In genomic region chr15:86079876-86080275, GRCm38 (mm10) we compare ENCODE assay signal across 12 mouse cellular contexts. TPM values are rescaled to one million over a fixed set of nuclear protein-coding genes. Genes with fewer than 3 reads are reported as not detected.
DNase-seq lines count a peak whose midpoint lies in the region; ATAC-seq and TF ChIP-seq lines count a peak whose summit lies in the region.
"Had no signal": no experiment of that assay in that cellular context is flagged by ENCODE, and none has a peak within 500 bp of the region (broad histone marks: within the 10 kb centered on the region; RNA-seq: fewer than 3 reads in every experiment).

No protein-coding gene starts in this region.

- peaks cover 50% of the 10 kb centered on the region for H3K4me1 ChIP-seq in heart, adult 2 months (ENCODE audit: control insufficient read depth, insufficient read depth, low read length)
- peaks cover 72% of the 10 kb centered on the region for H3K4me1 ChIP-seq in heart, embryonic 16.5 days (ENCODE audit: control insufficient read depth, insufficient read depth, low read length)
- H3K4me1 ChIP-seq in limb, embryonic 15.5 days: peaks cover 54% of the 10 kb centered on the region

- H3K9ac ChIP-seq in heart, adult 2 months (ENCODE audit: low read depth, low read length): no peak overlapping the region; the same call in 1 of the 2 replicates
- no peak overlapping the region for H3K9ac ChIP-seq in heart, embryonic 16.5 days (ENCODE audit: low read length)
- H3K9ac ChIP-seq in limb, embryonic 15.5 days: no peak overlapping the region
- H3K9ac ChIP-seq: lung, embryonic 15.5 days had no signal

- TF ChIP-seq EP300 in heart, adult 2 months (IDR thresholded peaks at IDR 0.05; ENCODE audit: insufficient read depth, low read depth, low read length): no peak

- H3K36me3 ChIP-seq in heart, adult 2 months (ENCODE audit: control insufficient read depth, insufficient read depth, low read length): no peaks in the 10 kb centered on the region
- H3K36me3 ChIP-seq in heart, embryonic 16.5 days (ENCODE audit: control insufficient read depth, insufficient read depth): no peaks in the 10 kb centered on the region
- H3K36me3 ChIP-seq in limb, embryonic 15.5 days: no peaks in the 10 kb centered on the region
- H3K36me3 ChIP-seq: lung, embryonic 15.5 days had no signal

- no peak for TF ChIP-seq POLR2A in heart, adult 2 months (IDR thresholded peaks at IDR 0.05; ENCODE audit: insufficient read depth, low read depth, low read length)

- H3K4me3 ChIP-seq in heart, adult 2 months: no peak overlapping the region
- H3K4me3 ChIP-seq in heart, embryonic 16.5 days (ENCODE audit: low read length): no peak overlapping the region
- no peak overlapping the region for H3K4me3 ChIP-seq in limb, embryonic 15.5 days
- H3K4me3 ChIP-seq: lung, embryonic 15.5 days had no signal

- ATAC-seq in heart, embryonic 16.5 days (replicated peaks; ENCODE audit: extremely low read depth, insufficient read depth, low FRiP score): no peak
- ATAC-seq in limb, embryonic 15.5 days (ENCODE audit: insufficient number of reproducible peaks, low FRiP score, low TSS enrichment, low read depth): no peak
- ATAC-seq: forebrain, embryonic 16.5 days had no signal

- no peak overlapping the region for H3K4me2 ChIP-seq in heart, embryonic 16.5 days (ENCODE audit: low read depth, low read length)
- no peak overlapping the region for H3K4me2 ChIP-seq in limb, embryonic 15.5 days
- H3K4me2 ChIP-seq: lung, embryonic 15.5 days had no signal

- TF ChIP-seq CTCF in heart, adult 2 months (IDR thresholded peaks at IDR 0.05): no peak

- intact Hi-C loops in heart, adult 2 months (cut with DNase I): loop anchor here (1.0 to 2.0 kb wide), 2 partner anchors 21 to 26 kb away; no protein-coding TSS in a partner anchor
- intact Hi-C loops in heart, postnatal 36 days (cut with DNase I): loop anchor here (2.0 kb wide), 1 partner anchor 19 kb away; no protein-coding TSS in a partner anchor

- peaks cover 1% of the 10 kb centered on the region for H3K79me2 ChIP-seq in heart, adult 2 months (replicated peaks; ENCODE audit: control insufficient read depth, insufficient read depth, low read length)

- WGBS in heart, adult 2 months: 38% methylated on average over 4 of the region's 4 CpGs
- WGBS in heart, embryonic 16.5 days: 69% methylated on average over 4 of the region's 4 CpGs
- WGBS in limb, embryonic 15.5 days: 43% methylated on average over 4 of the region's 4 CpGs

- H3K9me3 ChIP-seq in heart, embryonic 16.5 days (replicated peaks; ENCODE audit: control insufficient read depth, low read length): no peaks in the 10 kb centered on the region
- no peaks in the 10 kb centered on the region for H3K9me3 ChIP-seq in limb, embryonic 15.5 days
- H3K9me3 ChIP-seq: G1E; lung, embryonic 15.5 days had no signal

- H3K27ac ChIP-seq in heart, adult 2 months: peak overlapping the region; percentile 72
- H3K27ac ChIP-seq in heart, embryonic 16.5 days (ENCODE audit: low read length): peak overlapping the region; percentile 52; the same call in 1 of the 2 replicates
- 0 out of 2 replicates have a peak overlapping the region, but pooled peaks have one; percentile 17 for H3K27ac ChIP-seq in limb, embryonic 15.5 days
- H3K27ac ChIP-seq: lung, embryonic 15.5 days had no signal

- DNase-seq in heart, adult 2 months: peak; percentile 56 to 71
- no peak for DNase-seq in heart, postnatal 36 days
- DNase-seq in adrenal gland, postnatal 36 days: peak; percentile 44 to 64
- no peak for DNase-seq in layer of hippocampus, postnatal 10 days (ENCODE audit: low spot score in 2 of 2)
- DNase-seq in thymus, postnatal 0 days (ENCODE audit: low spot score): no peak
- no peak for DNase-seq in left cerebral cortex, adult 8-10 months (ENCODE audit: low spot score in 2 of 2)
- DNase-seq: thymus, adult 2 months had no signal

- no peaks in the 10 kb centered on the region for H3K27me3 ChIP-seq in heart, adult 2 months (ENCODE audit: control insufficient read depth, insufficient read depth, low read length)
- no peaks in the 10 kb centered on the region for H3K27me3 ChIP-seq in heart, embryonic 16.5 days (ENCODE audit: control insufficient read depth, insufficient read depth, low read length)
- no peaks in the 10 kb centered on the region for H3K27me3 ChIP-seq in limb, embryonic 15.5 days
- H3K27me3 ChIP-seq: lung, embryonic 15.5 days had no signal

RNA-seq across cellular contexts. Expression of gene Gramd4, which starts 22.4 kb away (rescaled TPM):
- total RNA-seq in heart, adult 2 months (2021): 10 to 100 TPM; 27.6 to 31.5 TPM
- polyA plus RNA-seq in heart, adult 2 months (2012; rRNA removed): 25.3 and 39.8 TPM in 2 replicates
- 10 to 100 TPM; 29.6 to 35.3 TPM for total RNA-seq in heart, postnatal 36 days (2021)
- total RNA-seq in adrenal gland, postnatal 36 days (2021): 10 to 100 TPM; 13.9 to 18.7 TPM
- polyA plus RNA-seq in heart, embryonic 16.5 days (2015; fragmentation: Nextera tagmentation; extraction: Ambion mirVana): 18.7 and 22.2 TPM in 2 replicates
- 15.6 and 22.0 TPM in 2 replicates for polyA plus RNA-seq in limb, embryonic 15.5 days (2015; fragmentation: Nextera tagmentation; extraction: Ambion mirVana)
- 10 to 100 TPM; 35.3 to 40.2 TPM for total RNA-seq in layer of hippocampus, postnatal 10 days (2021)
- polyA plus RNA-seq in thymus, postnatal 0 days (2015; fragmentation: Nextera tagmentation; extraction: Ambion mirVana): 14.8 TPM in 2 replicates
- 10 to 100 TPM; 31.1 to 39.9 (median 34.5) TPM for total RNA-seq in left cerebral cortex, adult 8-10 months (2022)

RNA-seq across cellular contexts. Expression of gene Celsr1, which starts 46.3 kb away (rescaled TPM):
- 1 to 10 TPM; 4.5 to 5.0 TPM for total RNA-seq in heart, adult 2 months (2021)
- 4.3 and 5.2 TPM in 2 replicates for polyA plus RNA-seq in heart, adult 2 months (2012; rRNA removed)
- 1 to 10 TPM; 6.4 to 7.2 TPM for total RNA-seq in heart, postnatal 36 days (2021)
- total RNA-seq in adrenal gland, postnatal 36 days (2021): 1 to 10 TPM; 5.1 to 6.3 TPM
- polyA plus RNA-seq in heart, embryonic 16.5 days (2015; fragmentation: Nextera tagmentation; extraction: Ambion mirVana): 1.7 TPM in 2 replicates
- 2.7 and 3.6 TPM in 2 replicates for polyA plus RNA-seq in limb, embryonic 15.5 days (2015; fragmentation: Nextera tagmentation; extraction: Ambion mirVana)
- total RNA-seq in layer of hippocampus, postnatal 10 days (2021): 1 to 10 TPM; 6.7 to 7.4 TPM
- polyA plus RNA-seq in thymus, postnatal 0 days (2015; fragmentation: Nextera tagmentation; extraction: Ambion mirVana): 2.9 and 3.6 TPM in 2 replicates
- 1 to 10 TPM; 5.5 to 6.9 (median 6.2) TPM for total RNA-seq in left cerebral cortex, adult 8-10 months (2022)

Comparison
In these comparisons a context has a peak if more than half of its experiments do, and no peak if none do; other contexts are left out.
1. DNase-seq: peak in heart, adult 2 months (2 of 2) and adrenal gland, postnatal 36 days (2 of 2); none in heart, postnatal 36 days (0 of 2), layer of hippocampus, postnatal 10 days (0 of 2), thymus, postnatal 0 days (single experiment) and left cerebral cortex, adult 8-10 months (0 of 2).
2. H3K27ac ChIP-seq: peak in every context shown above with its lines; median percentile 72 in heart, adult 2 months; 52 in heart, embryonic 16.5 days; 17 in limb, embryonic 15.5 days.